Mouse (Mus musculus) heart, embryonic 11.5 days (tissue): Measurements from ENCODE around the gene P4ha3. TPM values are rescaled to one million over a fixed set of nuclear protein-coding genes. Genes with fewer than 3 reads are reported as not detected.

ENCODE experiments used
- ATAC-seq: fragments of 200-750 bp; cut with Nextera tagmentation; replicated peaks from 2 replicates; pipeline ENCODE4 v1.8.0; 2017; ENCODE audit warnings: moderate library complexity; ENCODE audit not compliant: insufficient number of reproducible peaks, low FRiP score, low TSS enrichment
- H3K27ac ChIP-seq: fragments of 300-500 bp; sonication (generic); 2 replicates; pipeline ENCODE4 v1.5.1; 2014; ENCODE audit warnings: mild to moderate bottlenecking, low read depth, low read length
- H3K27me3 ChIP-seq: fragments of 300-500 bp; sonication (generic); 2 replicates; pipeline ENCODE4 v1.6.1; 2014; ENCODE audit warnings: mild to moderate bottlenecking, low read length, mixed read lengths; ENCODE audit not compliant: control insufficient read depth, insufficient read depth
- H3K36me3 ChIP-seq: fragments of 300-500 bp; sonication (generic); 2 replicates; pipeline ENCODE4 v1.6.1; 2014; ENCODE audit warnings: mild to moderate bottlenecking, low read length, moderate library complexity, mixed read lengths; ENCODE audit not compliant: control insufficient read depth, insufficient read depth
- H3K4me1 ChIP-seq: fragments of 300-500 bp; sonication (generic); 2 replicates; pipeline ENCODE4 v1.6.1; 2014; ENCODE audit warnings: low read length; ENCODE audit not compliant: control insufficient read depth, insufficient read depth
- H3K4me2 ChIP-seq: fragments of 300-500 bp; sonication (generic); 2 replicates; pipeline ENCODE4 v1.6.1; 2014; ENCODE audit warnings: mild to moderate bottlenecking, moderate library complexity
- H3K4me3 ChIP-seq: fragments of 300-500 bp; sonication (generic); 2 replicates; pipeline ENCODE4 v1.5.1; 2014; ENCODE audit warnings: low read depth, low read length
- H3K9ac ChIP-seq: fragments of 300-500 bp; sonication (generic); 2 replicates; pipeline ENCODE4 v1.6.1; 2014; ENCODE audit warnings: mild to moderate bottlenecking, low read depth, low read length, moderate library complexity
- H3K9me3 ChIP-seq: fragments of 300-500 bp; sonication (generic); replicated peaks from 2 replicates; pipeline ENCODE4 v1.6.1; 2016; ENCODE audit warnings: low read length; ENCODE audit not compliant: control insufficient read depth
- WGBS: fragments of 180-500 bp; shearing (Covaris S2); extraction: QIAGEN DNeasy Blood & Tissue Kit; methylation state at CpG from one replicate; pipeline ENCODE4 v1.1.7; 2014; ENCODE audit not compliant: insufficient replicate concordance; 5-methylcytosine and 5-hydroxymethylcytosine counted together
- polyA plus RNA-seq: library from polyadenylated mRNA; unstranded; fragments of >200 nt; fragmentation: Nextera tagmentation; extraction: Ambion mirVana; gene quantifications from 2 replicates; pipeline ENCODE4 v1.2.1, GENCODE M21; 2014

Gene P4ha3
- polyA plus RNA-seq, 1 experiment from 2014 or later = 17.5 TPM

- H3K27me3 ChIP-seq = no peaks in the 10 kb centered on the region
- no peak overlapping the region for H3K4me3 ChIP-seq
- ATAC-seq = no peak
- WGBS = 87% methylated on average over 4 of the region's 4 CpGs
- no peak overlapping the region for H3K4me2 ChIP-seq
- no peak overlapping the region for H3K27ac ChIP-seq
- H3K9ac ChIP-seq = no peak overlapping the region
- H3K4me1 ChIP-seq = no peaks in the 10 kb centered on the region
- H3K9me3 ChIP-seq = no peaks in the 10 kb centered on the region
- peaks cover 16% of the 10 kb centered on the region for H3K36me3 ChIP-seq
Observed at GRCm38 (mm10) chr7:100328636-100329035, 43.3 kb downstream of the P4ha3 start.

GRCm38 (mm10) chr7:100331269-100331668 is 45.9 kb downstream of the P4ha3 start:
- no peak for ATAC-seq
- H3K36me3 ChIP-seq = peaks cover 18% of the 10 kb centered on the region

GRCm38 (mm10) chr7:100335921-100336320 is 50.6 kb downstream of the P4ha3 start:
- peaks cover 14% of the 10 kb centered on the region for H3K36me3 ChIP-seq
- H3K9me3 ChIP-seq = no peaks in the 10 kb centered on the region
- no peaks in the 10 kb centered on the region for H3K27me3 ChIP-seq
- no peak for ATAC-seq
- H3K27ac ChIP-seq = no peak overlapping the region
- H3K4me2 ChIP-seq = no peak overlapping the region
- WGBS = 88% methylated on average over 2 of the region's 2 CpGs
- no peak overlapping the region for H3K9ac ChIP-seq
- H3K4me1 ChIP-seq = no peaks in the 10 kb centered on the region
- H3K4me3 ChIP-seq = no peak overlapping the region

More at GRCm38 (mm10) chr7:100331269-100331668, 45.9 kb downstream of the P4ha3 start:
- no peaks in the 10 kb centered on the region for H3K4me1 ChIP-seq
- no peak overlapping the region for H3K9ac ChIP-seq
- no peak overlapping the region for H3K4me2 ChIP-seq
- no peak overlapping the region for H3K4me3 ChIP-seq
- no peak overlapping the region for H3K27ac ChIP-seq
- WGBS = 86% methylated on average over 3 of the region's 3 CpGs
- H3K9me3 ChIP-seq = no peaks in the 10 kb centered on the region
- H3K27me3 ChIP-seq = no peaks in the 10 kb centered on the region

- Histone ChIP-seq H3K4me3 (no peak overlapping the region), H3K4me2 (no peak overlapping the region), H3K9me3 (no peaks in the 10 kb centered on the region), H3K36me3 (0 out of 2 replicates have a peak, but pooled peaks cover 3% of the 10 kb centered on the region), H3K27ac (0 out of 2 replicates have a peak overlapping the region, but pooled peaks have one; percentile 67), H3K27me3 (no peaks in the 10 kb centered on the region), H3K4me1 (no peaks in the 10 kb centered on the region), H3K9ac (no peak overlapping the region)
- 63% methylated on average over 4 of the region's 4 CpGs for WGBS
- ATAC-seq = no peak
Observed at GRCm38 (mm10) chr7:100354984-100355383, 69.7 kb downstream of the P4ha3 start.

GRCm38 (mm10) chr7:100356324-100356723 is 71.0 kb downstream of the P4ha3 start:
- Histone ChIP-seq H3K9ac (no peak overlapping the region), H3K4me1 (no peaks in the 10 kb centered on the region), H3K36me3 (0 out of 2 replicates have a peak, but pooled peaks cover 3% of the 10 kb centered on the region), H3K27me3 (no peaks in the 10 kb centered on the region), H3K27ac (no peak overlapping the region), H3K4me3 (no peak overlapping the region), H3K4me2 (no peak overlapping the region), H3K9me3 (no peaks in the 10 kb centered on the region)
- WGBS = 81% methylated on average over 5 of the region's 5 CpGs
- ATAC-seq = no peak

GRCm38 (mm10) chr7:100356768-100357167 is 71.4 kb downstream of the P4ha3 start:
- Histone ChIP-seq H3K4me2 (no peak overlapping the region), H3K27me3 (no peaks in the 10 kb centered on the region), H3K36me3 (no peaks in the 10 kb centered on the region), H3K27ac (no peak overlapping the region), H3K4me1 (no peaks in the 10 kb centered on the region), H3K9ac (no peak overlapping the region), H3K4me3 (no peak overlapping the region), H3K9me3 (no peaks in the 10 kb centered on the region)
- no peak for ATAC-seq
- 93% methylated on average over 1 of the region's 1 CpGs for WGBS

- Histone ChIP-seq H3K4me2 (no peak overlapping the region), H3K36me3 (no peaks in the 10 kb centered on the region), H3K4me3 (no peak overlapping the region), H3K27me3 (no peaks in the 10 kb centered on the region), H3K4me1 (no peaks in the 10 kb centered on the region), H3K27ac (no peak overlapping the region), H3K9ac (no peak overlapping the region), H3K9me3 (no peaks in the 10 kb centered on the region)
- no peak for ATAC-seq
Observed at GRCm38 (mm10) chr7:100357856-100358255, 72.5 kb downstream of the P4ha3 start.

- H3K9ac ChIP-seq = no peak overlapping the region
- WGBS = 78% methylated on average over 2 of the region's 2 CpGs
- H3K36me3 ChIP-seq = no peaks in the 10 kb centered on the region
- no peaks in the 10 kb centered on the region for H3K9me3 ChIP-seq
- no peak overlapping the region for H3K27ac ChIP-seq
- H3K4me1 ChIP-seq = peaks cover 8% of the 10 kb centered on the region; the same call in 1 of the 2 replicates
- H3K27me3 ChIP-seq = no peaks in the 10 kb centered on the region
- no peak overlapping the region for H3K4me2 ChIP-seq
- no peak overlapping the region for H3K4me3 ChIP-seq
- ATAC-seq = no peak
Observed at GRCm38 (mm10) chr7:100363162-100363561, 77.8 kb downstream of the P4ha3 start.

GRCm38 (mm10) chr7:100364888-100365287 is 79.6 kb downstream of the P4ha3 start:
- Histone ChIP-seq H3K4me3 (no peak overlapping the region), H3K9me3 (no peaks in the 10 kb centered on the region), H3K36me3 (no peaks in the 10 kb centered on the region), H3K27ac (no peak overlapping the region), H3K4me1 (peaks cover 8% of the 10 kb centered on the region; the same call in 1 of the 2 replicates), H3K27me3 (no peaks in the 10 kb centered on the region), H3K4me2 (0 out of 2 replicates have a peak overlapping the region, but pooled peaks have one; percentile 1), H3K9ac (no peak overlapping the region)
- ATAC-seq = no peak
- WGBS = 38% methylated on average over 6 of the region's 6 CpGs
